Mouse (Mus musculus) layer of hippocampus, adult 11-12 months (tissue): ENCODE measurements around the gene Ift140.
"Not testable (repeated sequence)": the region's sequence is repeated elsewhere in the genome, so short reads cannot be mapped to it uniquely, and the experiment has no call there.

Source experiments
- DNase-seq: peaks from one replicate; pipeline ENCODE4 v3.0.0; 2022; ENCODE audit warnings: low spot score

Gene Ift140

GRCm38 (mm10) chr17:25117263-25117662 lies 101.4 kb downstream of the Ift140 start:
- no peak for DNase-seq

- DNase-seq, result no peak
These were observed 104.5 kb downstream of the Ift140 start, which contains the start of gene Ptx4 for GRCm38 (mm10) chr17:25120406-25120805. TSS of gene Ptx4 (plus strand) at chr17:25120760.

DNA sequence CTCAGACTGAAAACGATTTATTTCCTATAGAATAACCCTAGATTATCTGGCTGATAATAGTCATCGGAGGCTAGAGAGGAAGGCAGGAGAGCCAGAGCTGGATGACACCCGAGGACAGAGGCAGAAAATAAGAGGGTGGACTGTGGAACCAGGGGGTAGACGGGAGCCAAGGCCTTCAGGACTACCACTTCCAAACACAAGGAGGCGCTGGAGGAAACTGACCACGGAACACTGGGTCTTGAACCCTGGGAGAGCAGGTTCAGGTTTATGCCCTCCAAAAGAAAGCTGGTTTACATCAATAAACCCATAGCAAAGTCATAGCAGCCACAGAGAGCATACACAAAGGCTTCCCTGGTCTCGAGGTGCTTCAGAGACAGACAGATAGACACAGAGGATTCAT lies 108.1 kb downstream of the Ift140 start:
- DNase-seq, result no peak

- DNase-seq, result not testable (repeated sequence)
These were observed 109.7 kb downstream of the Ift140 start for GRCm38 (mm10) chr17:25125442-25126060.

GRCm38 (mm10) chr17:25127079-25127478 lies 111.2 kb downstream of the Ift140 start:
- peak; percentile 51 for DNase-seq

DNA sequence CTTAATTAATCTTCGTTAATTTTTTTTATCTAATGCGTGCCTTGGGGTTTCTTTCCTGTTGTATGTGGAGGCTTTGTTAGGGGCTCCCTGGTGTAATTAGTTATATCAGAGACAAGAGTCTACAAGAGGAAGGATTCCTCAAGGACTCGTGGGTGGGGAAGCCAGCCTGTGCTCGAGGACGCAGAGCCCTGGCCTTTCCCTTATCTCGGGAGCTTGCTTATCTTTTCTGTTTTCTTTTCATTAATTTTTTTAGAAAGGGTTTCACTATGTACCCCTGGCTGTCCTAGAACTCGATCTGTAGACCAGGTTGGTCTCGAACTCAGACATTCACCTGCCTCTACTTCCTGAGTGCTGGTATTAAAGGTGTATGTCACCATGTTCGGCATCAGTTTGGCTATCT lies 111.8 kb downstream of the Ift140 start:
- no peak for DNase-seq

- DNase-seq, result no peak
These were observed 114.2 kb downstream of the Ift140 start for GRCm38 (mm10) chr17:25130060-25130459.

DNA sequence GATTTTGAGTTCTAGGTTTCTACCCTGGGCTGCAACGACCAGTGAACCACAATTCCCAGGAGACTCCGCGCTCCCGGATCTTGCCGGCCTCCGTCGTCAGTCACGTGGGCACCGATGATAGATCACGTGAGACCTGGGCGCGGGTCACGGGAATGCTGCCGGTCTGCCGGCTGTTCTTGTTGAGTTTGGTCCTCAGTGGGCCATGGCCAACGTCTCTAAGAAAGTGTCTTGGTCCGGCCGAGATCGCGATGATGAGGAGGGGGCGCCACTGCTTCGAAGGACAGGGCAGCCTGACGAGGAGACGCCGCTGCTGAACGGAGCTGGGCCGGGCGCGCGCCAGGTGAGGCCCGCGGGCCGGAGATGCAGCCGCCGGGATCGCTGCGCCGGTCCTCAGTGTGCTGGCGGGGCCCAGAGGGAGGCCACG lies 117.4 kb downstream of the Ift140 start, which contains the start of gene Clcn7:
Gene Clcn7 (plus strand): TSS at position 117 of the 424 bp plus-strand sequence.
- DNase-seq, result peak; percentile 95

DNA sequence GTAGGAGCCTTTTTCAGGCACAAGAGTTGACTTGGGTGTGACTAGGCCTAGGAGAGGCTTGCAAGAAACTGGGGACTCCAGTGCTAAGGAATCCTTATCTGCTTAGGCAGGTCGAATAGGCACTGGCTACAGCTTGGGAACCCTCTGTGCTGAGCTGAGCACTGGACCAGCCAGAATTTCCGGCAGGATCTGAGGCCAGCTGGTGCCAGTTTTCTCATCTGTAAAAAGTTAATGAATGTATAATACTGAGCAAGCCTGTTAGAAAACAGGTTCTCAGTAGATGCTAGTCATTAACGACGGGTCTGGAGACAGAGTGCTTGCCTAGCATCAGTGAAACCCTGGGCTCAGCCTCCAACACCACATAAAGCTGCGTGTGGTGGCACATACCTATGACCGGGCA lies 119.7 kb downstream of the Ift140 start:
- no peak for DNase-seq

- DNase-seq, result no peak
These were observed 122.9 kb downstream of the Ift140 start for GRCm38 (mm10) chr17:25138803-25139202.

DNA sequence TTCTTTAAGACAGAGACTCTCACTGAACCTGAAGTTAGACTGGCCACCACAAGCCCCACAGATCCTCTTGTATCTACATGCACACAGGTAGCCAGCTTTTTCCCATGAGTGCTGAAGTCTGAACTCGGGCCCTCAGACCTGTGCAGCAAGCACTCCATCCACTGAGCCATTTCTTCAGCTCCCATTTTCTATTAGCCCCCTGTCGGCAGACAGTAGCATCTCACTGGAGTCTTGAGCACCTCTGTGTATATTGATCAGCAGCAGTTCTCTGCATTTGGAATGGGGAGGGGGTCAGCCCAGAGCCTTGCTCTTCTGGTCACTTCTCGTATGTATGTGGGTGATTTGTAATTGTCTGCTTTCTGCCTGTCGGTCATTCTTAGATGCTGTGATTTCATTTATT lies 124.1 kb downstream of the Ift140 start:
- DNase-seq, result no peak
